Comparison of ENCODE assay signal across 10 mouse cellular contexts in genomic region chr1:133742517-133742916, GRCm38 (mm10). TPM values are rescaled to one million over a fixed set of nuclear protein-coding genes. Genes with fewer than 3 reads are reported as not detected.
DNase-seq lines count a peak whose midpoint lies in the region; ATAC-seq lines count a peak whose summit lies in the region.
"Had no signal": no experiment of that assay in that cellular context is flagged by ENCODE, and none has a peak within 500 bp of the region (broad histone marks: within the 10 kb centered on the region; RNA-seq: fewer than 3 reads in every experiment).

No protein-coding gene starts in this region.

- H3K36me3 ChIP-seq in heart, embryonic 13.5 days, result peaks cover 28% of the 10 kb centered on the region
- H3K36me3 ChIP-seq in intestine, embryonic 15.5 days, result no peaks in the 10 kb centered on the region; the same call in 1 of the 2 replicates

- peak overlapping the region; percentile 61; the same call in 1 of the 2 replicates for H3K9ac ChIP-seq in heart, embryonic 13.5 days
- peak overlapping the region; percentile 12; the same call in 1 of the 2 replicates for H3K9ac ChIP-seq in intestine, embryonic 15.5 days

- 54% methylated on average over 8 of the region's 8 CpGs for WGBS in heart, embryonic 13.5 days
- 48% methylated on average over 8 of the region's 8 CpGs for WGBS in intestine, embryonic 15.5 days

- DNase-seq in heart, postnatal 4 days, result no peak
- peak; percentile 35 for DNase-seq in retina, postnatal 1 day
- DNase-seq in retina, embryonic 14.5 days (ENCODE audit: low spot score), result no peak
- no peak for DNase-seq in urinary bladder, adult 18-20 months (ENCODE audit: low spot score in 2 of 2)
- no peak for DNase-seq in Muller cell, postnatal 12 days (ENCODE audit: inconsistent ontology term)
- DNase-seq: thymus, postnatal 36 days had no signal

- H3K4me1 ChIP-seq in heart, embryonic 13.5 days, result peaks cover 50% of the 10 kb centered on the region
- peaks cover 22% of the 10 kb centered on the region for H3K4me1 ChIP-seq in intestine, embryonic 15.5 days (replicated peaks)

- H3K27me3 ChIP-seq in heart, embryonic 13.5 days (replicated peaks), result no peaks in the 10 kb centered on the region
- H3K27me3 ChIP-seq in intestine, embryonic 15.5 days (replicated peaks), result no peaks in the 10 kb centered on the region

- ATAC-seq in heart, embryonic 13.5 days (ENCODE audit: extremely low read depth, insufficient number of reproducible peaks, low FRiP score, low TSS enrichment), result no peak
- ATAC-seq in intestine, embryonic 15.5 days, result no peak

- no peak overlapping the region for H3K4me3 ChIP-seq in heart, embryonic 13.5 days
- no peak overlapping the region for H3K4me3 ChIP-seq in intestine, embryonic 15.5 days (replicated peaks)
- H3K4me3 ChIP-seq: erythroblast, embryonic 14.5 days had no signal

- H3K9me3 ChIP-seq in heart, embryonic 13.5 days, result no peaks in the 10 kb centered on the region
- no peaks in the 10 kb centered on the region for H3K9me3 ChIP-seq in intestine, embryonic 15.5 days

- H3K27ac ChIP-seq in heart, embryonic 13.5 days (replicated peaks), result no peak overlapping the region
- H3K27ac ChIP-seq in intestine, embryonic 15.5 days, result no peak overlapping the region

- H3K4me2 ChIP-seq in heart, embryonic 13.5 days, result no peak overlapping the region
- no peak overlapping the region for H3K4me2 ChIP-seq in intestine, embryonic 15.5 days (replicated peaks)

RNA-seq across cellular contexts. Expression of gene Lax1, which starts 52.6 kb away (rescaled TPM):
- 0.24 and 0.39 TPM in 2 replicates for polyA plus RNA-seq in heart, embryonic 13.5 days (2015; fragmentation: Nextera tagmentation; extraction: Ambion mirVana)
- total RNA-seq in heart, postnatal 4 days (2021), result under 1 TPM; 0.41 TPM
- 0.40 and 0.86 TPM in 2 replicates for polyA plus RNA-seq in intestine, embryonic 15.5 days (2015; fragmentation: Nextera tagmentation; extraction: Ambion mirVana)
- total RNA-seq: layer of hippocampus, adult 8-10 months had no signal

RNA-seq across cellular contexts. Expression of gene Atp2b4, which starts 58.3 kb away (rescaled TPM):
- 13.9 and 16.8 TPM in 2 replicates for polyA plus RNA-seq in heart, embryonic 13.5 days (2015; fragmentation: Nextera tagmentation; extraction: Ambion mirVana)
- 10 to 100 TPM; 32.4 to 37.4 TPM for total RNA-seq in heart, postnatal 4 days (2021)
- 18.2 and 19.9 TPM in 2 replicates for polyA plus RNA-seq in intestine, embryonic 15.5 days (2015; fragmentation: Nextera tagmentation; extraction: Ambion mirVana)
